In the genomic region with DNA sequence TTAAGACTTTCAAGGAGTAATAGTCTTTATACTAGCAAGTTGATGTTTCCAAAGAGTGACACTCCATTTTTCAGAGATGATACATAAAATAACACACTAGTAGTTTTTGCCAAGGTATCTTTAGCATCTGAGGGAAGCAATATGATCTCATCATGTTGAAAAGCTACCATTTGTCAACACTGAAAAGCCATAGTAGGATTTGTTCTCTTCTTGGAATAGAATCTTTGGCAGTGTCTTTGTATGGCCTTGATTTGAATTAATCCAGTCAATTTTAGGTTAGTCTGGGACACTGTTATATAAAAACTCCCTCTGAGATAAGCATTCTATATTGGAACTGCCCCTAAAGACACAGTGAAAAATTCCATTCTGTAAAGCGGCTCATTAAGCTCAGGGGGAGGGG, we compare ENCODE assay signal across 20 mouse cellular contexts.
DNase-seq lines count a peak whose midpoint lies in the region; ATAC-seq lines count a peak whose summit lies in the region.
"Had no signal": no experiment of that assay in that cellular context is flagged by ENCODE, and none has a peak within 500 bp of the region (broad histone marks: within the 10 kb centered on the region; RNA-seq: fewer than 3 reads in every experiment).

No protein-coding gene starts in this region.

- peak; percentile 95 for ATAC-seq in frontal cortex, adult (ENCODE audit: low TSS enrichment)
- no peak for ATAC-seq in megakaryocyte-erythroid progenitor cell, adult 5-6 weeks (replicated peaks; ENCODE audit: low FRiP score, low TSS enrichment, poor library complexity, severe bottlenecking)
- ATAC-seq: activated CD4-positive, CD25-positive, alpha-beta regulatory T cell, adult 4 months; CD4-positive, CD25-positive, alpha-beta regulatory T cell, adult 4 months; Patski had no signal

- DNase-seq in frontal cortex, postnatal 10 days (ENCODE audit: low spot score in 2 of 2): no peak
- DNase-seq in brain, adult 2 months (ENCODE audit: low read depth, low spot score): peak; percentile 10
- DNase-seq in telencephalon, adult 2 months (ENCODE audit: low read depth, low spot score): peak; percentile 12
- no peak for DNase-seq in spleen, adult 12 weeks (ENCODE audit: low spot score)
- DNase-seq: adrenal gland, adult 2 months; adrenal gland, adult 8-10 months; adrenal gland, postnatal 10 days; adrenal gland, postnatal 14 days; adrenal gland, postnatal 25 days; adrenal gland, postnatal 36 days; B cell, adult 2 months; cerebellum, adult 11 months; cerebellum, adult 11-12 months; cerebellum, adult 18-20 months; cerebellum, adult 2 months had no signal

Comparison
In these comparisons a context has a peak if more than half of its experiments do, and no peak if none do; other contexts are left out.
1. DNase-seq: peak in brain, adult 2 months (single experiment) and telencephalon, adult 2 months (single experiment); none in frontal cortex, postnatal 10 days (0 of 2) and spleen, adult 12 weeks (single experiment).